Mouse (Mus musculus) gastrocnemius, postnatal 4 days (tissue): ENCODE measurements around the gene Ccdc85b. TPM values are rescaled to one million over a fixed set of nuclear protein-coding genes. Genes with fewer than 3 reads are reported as not detected.
"Not testable (repeated sequence)": the region's sequence is repeated elsewhere in the genome, so short reads cannot be mapped to it uniquely, and the experiment has no call there.

Experiments
- DNase-seq, 2 experiments: peaks; one replicate each; pipeline ENCODE4 v3.0.0; 2021 to 2022; ENCODE audit warnings: low spot score in 2 of 2, mixed read lengths in 2 of 2
- total RNA-seq, 2 experiments: library from RNA; stranded (reverse); gene quantifications; 2 replicates each; pipeline ENCODE4 v1.2.3; 2021

Gene Ccdc85b
- total RNA-seq, 2 experiments from 2014 or later = 8.0 to 8.4 TPM

DNA sequence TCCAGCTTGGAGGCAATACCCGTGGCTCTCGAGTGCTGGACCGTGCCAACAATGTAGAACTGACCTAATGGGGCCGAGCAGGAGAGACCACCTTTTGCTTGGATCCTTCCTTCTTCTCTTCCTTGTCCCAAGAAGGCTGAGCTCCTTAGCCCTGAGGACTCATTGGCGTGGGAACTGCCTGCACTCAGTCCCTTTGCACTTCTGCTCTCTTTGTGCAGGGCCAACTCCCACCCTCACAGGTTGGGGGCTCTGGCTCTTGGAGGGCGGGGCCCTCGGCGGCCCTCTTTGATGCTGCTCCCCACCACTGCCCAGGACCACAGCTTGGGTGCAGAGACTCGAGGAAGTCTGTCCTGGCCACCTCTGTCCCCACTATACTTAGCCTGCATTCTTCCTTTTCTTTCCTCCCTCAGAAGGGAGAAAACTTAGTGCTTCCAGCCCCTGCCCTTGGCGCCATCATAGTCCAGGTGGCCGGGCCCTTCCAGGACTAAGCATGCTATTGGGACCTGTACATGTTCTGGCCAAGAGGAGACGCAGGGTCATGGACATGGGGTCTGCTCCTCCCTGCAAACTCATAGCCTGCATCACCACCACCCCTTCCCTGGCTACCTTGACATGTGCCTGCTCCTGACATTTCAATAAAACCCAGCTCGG lies 30.9 kb downstream of the Ccdc85b start:
- DNase-seq = no peak

DNA sequence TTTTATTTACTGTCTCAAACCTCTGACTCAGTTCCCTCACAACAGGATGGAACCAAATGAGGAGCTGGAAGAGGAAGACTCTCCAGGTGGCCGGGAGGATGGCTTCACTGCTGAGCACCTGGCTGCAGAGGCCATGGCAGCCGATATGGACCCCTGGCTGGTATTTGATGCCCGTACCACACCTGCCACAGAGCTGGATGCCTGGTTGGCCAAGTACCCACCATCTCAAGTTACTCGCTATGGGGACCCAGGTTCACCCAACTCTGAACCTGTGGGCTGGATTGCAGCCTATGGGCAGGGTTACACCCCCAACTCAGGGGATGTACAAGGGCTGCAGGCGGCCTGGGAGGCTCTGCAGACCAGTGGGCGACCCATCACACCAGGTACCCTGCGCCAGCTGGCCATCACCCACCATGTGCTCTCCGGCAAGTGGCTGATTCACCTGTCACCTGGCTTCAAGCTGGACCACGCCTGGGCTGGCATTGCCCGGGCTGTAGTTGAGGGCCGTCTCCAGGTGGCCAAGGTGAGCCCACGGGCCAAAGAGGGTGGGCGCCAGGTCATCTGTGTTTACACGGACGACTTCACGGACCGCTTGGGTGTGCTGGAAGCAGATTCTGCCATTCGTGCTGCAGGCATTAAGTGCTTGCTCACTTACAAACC lies 31.7 kb downstream of the Ccdc85b start:
- DNase-seq = no peak

DNA sequence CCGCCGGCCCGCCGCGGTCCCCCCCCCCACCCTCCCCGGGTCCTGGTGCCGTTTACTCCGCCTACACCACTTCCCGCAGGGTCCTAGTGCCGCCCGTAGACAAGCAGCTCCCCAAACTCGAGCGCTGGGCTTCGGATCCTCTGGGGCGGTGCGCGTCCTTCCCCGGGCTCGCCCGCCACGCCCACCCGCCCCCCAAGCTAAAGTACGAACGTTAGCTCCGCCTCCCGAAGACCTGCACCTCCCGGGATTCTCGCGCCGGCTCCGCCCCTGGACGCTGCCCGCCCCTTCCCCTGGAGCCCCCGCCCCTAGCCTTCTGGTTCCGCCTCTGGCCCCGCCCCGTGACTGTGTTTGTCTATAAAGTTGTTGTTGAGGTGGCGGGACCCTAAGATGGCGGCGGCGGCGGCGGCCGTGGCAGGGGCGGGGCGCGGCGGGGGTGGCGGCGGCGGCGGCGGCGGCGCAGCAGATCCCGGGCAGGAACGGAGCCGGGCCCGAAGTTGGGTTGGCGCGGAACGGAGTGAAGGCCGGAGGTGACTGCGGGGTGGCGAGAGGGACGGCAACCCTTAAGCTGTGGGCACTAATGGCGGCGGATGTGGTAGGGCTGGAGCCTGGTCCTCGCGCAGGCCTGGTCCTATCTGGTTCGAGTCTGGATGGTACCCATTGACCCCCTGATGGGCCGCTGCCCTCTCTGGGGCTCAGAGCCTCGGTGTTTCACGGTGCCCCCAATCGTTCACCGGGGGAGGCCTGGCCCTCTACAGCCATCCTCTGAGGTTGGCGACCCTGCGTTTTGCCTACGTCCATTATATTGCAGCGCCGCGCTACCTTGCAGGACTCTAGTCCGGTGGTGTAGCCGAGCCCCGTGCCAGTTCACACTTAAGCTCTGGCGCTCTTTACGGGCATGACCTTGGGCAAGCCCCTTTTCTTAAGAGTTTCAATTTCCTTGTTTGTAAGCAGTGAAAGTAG lies 32.6 kb downstream of the Ccdc85b start, which contains the start of the genes Drap1 and AI837181:
TSS of gene Drap1 (minus strand) at position 198 of the 960 bp plus-strand sequence.
TSS of gene AI837181 (plus strand) at position 363 of the 960 bp plus-strand sequence.
- peak; percentile 94 to 98 for DNase-seq

DNA sequence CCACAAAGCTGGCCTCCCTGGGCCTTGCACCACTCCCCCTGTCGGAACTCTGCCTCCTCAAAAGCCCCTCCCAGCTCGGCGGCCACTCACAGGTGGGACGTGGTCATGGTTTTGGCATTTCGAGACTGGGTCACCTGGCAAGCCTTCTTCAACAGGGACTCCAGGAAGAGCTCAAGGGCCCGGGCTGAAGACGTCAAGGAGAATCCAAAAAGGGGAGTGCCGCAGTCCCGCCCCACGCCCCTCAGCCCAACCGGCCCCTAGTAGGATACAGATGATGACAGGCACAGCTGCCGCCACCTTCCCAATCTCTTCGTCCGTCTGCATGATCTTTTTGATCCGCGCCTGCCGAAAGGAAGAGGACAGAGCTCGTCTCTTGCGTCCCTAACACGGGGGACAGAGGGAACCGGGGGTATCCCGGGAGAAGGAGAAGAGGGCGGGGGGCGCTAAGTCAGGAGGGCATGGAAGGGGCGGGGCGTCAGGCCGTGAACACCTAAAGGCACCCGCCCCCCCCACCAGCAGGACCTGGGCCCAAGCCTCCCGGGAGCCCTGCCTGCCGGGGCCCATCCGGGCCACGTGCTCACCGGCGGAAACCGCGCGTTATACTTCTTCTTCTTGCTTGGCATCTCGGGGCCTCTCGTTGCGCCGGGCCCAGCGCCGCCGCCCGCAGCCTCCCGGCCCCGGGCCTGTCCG lies 33.5 kb downstream of the Ccdc85b start:
- DNase-seq = peak in 1 of 2 experiments; percentile 78

DNA sequence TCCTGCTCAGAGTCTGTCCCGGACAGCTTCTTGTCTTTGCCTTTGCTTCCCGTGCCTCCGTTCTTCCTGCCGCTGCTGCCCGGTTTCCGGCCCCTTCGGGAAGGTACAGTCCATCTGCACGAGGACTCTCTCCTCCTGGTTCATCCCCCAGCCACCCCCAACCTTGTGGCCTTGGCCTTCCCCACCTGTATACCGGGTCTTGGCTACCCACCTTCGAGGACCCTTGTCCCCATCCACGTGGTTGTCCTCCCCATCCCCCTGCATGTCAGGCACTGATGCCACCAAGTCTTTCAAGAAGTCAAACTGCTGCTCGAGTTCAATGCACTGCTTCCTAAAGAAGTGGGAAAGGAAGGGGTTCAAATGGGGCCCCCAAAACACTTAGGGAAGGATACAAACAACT lies 34.1 kb downstream of the Ccdc85b start:
- no peak for DNase-seq

DNA sequence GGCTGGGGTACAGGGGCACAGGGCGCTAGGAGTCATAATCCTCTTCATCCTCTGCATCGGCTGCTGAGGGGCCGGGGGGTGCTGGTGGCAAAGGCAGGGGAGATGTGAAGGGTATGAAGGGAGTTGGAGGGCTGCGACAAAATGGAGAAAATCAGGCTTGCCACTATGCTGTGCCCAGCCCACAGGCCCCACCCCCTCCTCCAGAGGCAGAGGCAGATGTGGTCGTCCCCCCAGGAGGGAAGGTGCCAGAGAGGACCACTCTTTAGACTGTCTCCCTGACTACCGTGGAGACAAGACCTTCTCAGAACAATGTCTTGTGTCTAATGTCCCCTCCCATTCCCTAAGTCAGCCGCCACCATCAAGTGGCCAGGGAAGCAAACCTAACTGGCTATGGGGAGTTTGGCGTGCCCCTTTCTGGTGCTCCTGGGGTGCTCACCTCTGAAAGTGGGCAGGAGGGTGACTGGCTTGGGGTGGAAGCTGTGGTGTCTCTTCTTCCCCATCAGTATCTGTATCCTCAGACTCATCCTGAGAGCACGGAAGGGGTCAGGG lies 34.7 kb downstream of the Ccdc85b start:
- no peak for DNase-seq

DNA sequence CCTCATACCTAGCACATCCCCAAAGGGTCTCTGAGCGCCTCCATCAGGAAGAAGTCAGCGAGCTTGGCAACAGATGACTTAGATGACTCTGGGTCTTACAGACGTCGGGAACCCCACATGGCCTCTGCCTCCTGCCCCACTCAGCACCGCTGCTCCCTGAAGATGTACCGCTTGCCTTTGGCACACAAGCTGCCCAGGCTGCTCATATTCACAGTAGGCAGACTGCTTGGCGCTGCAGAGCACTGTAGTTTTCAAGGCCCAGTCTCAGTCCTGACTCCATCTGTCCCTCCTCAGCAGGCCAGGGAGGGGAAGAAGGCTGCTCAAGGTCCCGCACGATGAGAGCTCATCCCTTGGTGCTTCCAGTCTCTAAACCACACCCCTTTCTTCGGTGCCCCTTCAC lies 35.4 kb downstream of the Ccdc85b start:
- no peak for DNase-seq

DNA sequence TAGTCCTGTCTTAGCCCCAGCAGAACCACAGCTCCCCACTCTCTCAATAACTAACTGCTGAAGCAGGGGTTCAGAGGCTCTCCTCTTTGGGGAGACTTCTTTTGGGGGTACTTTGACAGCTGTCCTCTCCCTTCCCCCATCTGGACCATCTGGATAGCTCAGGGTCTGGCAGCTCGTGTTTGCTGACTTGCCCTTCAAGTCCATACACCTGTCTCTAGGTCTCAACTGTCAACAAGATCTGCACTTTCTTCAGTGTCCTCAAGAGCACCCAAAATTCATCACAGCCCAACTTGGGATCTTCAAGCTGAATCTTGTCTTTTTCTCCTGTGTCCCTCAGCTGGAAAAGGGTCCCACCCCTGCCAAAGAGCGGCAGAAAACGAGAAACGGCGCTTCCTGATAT lies 35.9 kb downstream of the Ccdc85b start:
- DNase-seq = no peak

DNA sequence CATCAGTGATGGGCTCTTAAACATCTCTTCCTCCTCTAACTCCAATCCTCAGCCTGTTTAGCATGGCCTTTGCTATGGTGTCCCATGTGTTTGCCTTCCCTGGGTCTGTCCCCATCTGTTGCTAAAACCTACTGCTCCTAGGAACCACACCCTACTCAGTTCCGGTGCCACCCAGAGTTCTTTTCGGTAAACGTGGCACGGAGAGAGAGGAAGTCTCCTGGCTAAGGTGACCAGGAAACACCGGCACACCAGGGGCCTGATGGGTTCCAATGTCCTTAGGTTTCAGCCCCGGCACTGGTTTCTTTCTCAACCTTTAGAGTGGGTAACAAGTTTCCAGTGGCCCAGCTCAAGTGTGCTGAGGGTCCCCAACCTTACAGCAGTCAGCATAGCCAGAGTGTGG lies 37.1 kb downstream of the Ccdc85b start:
- DNase-seq = no peak

DNA sequence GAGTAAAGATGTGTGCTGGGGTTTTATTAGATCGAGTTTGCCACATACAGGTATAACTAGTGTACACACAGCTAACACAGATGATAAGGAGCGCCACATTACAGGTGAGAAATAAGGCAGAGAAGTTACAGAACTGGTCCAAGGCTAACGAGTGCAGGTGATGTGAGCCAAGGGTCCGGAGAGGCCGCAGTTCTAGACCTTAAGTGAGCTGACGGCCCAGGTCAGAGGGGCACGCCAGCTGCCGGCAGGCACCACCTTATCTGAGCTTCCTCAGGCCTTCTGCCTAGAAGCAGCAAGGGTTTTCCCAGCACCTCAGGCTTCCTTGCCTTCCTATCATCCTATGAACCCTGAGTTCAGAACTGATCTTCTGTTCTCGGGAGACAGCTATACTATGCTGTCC lies 38.1 kb downstream of the Ccdc85b start:
- DNase-seq = no peak

DNA sequence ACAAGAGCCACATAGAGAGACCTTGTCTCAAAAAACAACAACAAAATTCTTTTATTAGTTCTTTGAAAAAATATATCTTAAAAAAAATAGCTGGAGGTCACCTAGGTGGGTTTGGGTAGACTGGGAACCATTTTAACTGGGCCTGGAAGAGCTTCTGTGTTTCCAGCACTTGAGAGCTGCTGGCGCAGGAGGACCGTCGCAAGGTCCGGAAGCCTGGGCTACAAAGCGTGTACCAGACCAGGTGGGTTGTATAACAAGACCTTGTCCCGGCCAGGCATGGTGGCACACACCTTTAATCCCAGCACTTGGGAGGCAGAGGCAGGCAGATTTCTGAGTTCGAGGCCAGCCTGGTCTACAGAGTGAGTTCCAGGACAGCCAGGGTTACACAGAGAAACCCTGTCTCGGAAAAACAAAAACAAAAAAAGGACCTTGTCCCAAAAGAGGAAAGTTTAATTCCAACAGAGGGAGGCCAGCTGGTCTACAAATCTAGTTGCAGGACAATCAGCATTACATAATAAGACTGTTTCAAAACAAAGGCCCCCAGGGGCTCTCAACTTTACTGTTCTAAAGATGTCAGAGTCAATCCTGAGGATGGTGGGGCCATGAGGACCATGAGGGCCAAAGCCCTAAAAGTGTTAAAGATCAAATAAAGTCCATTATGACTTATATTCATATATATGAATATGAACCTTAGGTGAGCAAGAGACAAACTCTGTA lies 38.8 kb downstream of the Ccdc85b start:
- no peak for DNase-seq

DNA sequence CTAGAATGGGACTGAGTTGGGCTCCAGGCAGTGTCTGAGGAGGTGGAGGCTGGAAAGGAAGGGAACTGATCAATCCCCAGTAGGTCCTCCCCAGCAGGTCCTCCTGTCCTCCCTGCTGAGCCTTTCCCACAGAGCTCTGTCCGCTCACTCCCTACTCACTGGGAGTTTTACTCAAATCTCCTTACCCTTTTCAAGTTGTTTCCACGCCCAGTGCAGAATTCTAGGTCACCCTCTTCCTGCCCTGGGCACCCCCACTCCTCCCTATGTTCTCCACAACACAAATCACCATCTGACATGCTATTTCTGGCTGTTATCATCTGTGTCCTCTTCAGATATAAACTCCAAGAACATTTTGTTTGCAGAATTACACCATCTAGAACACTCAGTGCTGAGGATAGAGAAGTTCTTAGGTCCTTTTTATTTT lies 43.1 kb downstream of the Ccdc85b start:
- DNase-seq = no peak

DNA sequence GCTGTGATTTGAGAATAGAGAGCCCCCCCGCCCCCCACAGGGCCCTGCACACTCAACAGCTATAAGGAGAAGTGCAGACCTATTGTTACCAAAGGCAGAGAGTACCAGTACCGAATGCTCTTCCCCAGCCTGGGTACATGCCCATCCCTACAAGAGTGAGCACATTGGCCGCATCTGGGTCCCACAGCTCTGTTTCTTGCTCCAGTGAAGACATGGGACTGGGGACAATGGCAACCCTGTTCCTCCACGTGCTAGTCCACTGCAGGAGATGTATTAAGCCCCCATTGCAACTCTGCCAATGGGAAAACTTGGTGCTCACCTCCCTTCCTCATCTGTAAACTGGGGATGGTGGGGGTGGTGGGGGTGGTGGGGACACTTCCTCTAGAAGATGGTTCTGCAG lies 43.9 kb downstream of the Ccdc85b start:
- no peak for DNase-seq

DNA sequence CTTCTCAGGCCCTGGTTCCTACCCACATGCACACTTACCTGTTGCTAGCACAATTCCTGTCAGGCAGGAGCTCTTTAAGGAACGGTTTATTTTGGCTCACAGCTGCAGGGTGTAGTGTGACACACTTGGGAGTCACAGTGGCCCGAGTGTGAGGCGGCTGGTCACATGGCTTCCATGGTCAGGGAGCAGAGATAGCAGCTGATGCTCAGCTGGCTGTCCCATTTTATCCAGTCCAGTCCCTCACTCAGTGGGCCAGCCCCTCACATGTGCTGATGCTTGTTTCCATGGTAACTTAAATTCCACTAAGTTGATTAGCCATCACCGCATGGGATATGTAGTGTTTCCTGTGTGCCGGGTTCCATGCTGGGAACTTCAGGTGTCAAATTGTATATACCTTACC lies 45.7 kb downstream of the Ccdc85b start:
- DNase-seq = no peak

DNA sequence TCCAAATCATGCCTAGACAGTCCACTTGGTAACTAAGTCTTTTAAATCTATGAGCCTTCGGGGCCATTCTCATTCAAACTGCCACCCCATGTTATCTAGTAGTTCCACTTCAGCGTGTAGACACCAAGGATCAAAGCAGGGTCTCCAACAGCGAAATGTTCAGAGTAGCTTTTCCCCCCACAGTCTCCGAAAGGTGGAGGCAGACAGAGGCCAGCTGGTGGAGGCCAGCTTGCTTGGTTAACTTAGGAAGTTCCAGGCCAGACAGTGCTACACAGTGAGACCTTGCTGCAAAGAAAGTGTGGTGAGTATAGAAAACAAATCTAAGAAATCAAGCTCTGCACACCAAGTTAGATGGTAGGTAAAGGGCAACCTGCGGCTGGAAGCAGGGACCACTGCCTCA lies 47.1 kb downstream of the Ccdc85b start:
- no peak for DNase-seq

DNA sequence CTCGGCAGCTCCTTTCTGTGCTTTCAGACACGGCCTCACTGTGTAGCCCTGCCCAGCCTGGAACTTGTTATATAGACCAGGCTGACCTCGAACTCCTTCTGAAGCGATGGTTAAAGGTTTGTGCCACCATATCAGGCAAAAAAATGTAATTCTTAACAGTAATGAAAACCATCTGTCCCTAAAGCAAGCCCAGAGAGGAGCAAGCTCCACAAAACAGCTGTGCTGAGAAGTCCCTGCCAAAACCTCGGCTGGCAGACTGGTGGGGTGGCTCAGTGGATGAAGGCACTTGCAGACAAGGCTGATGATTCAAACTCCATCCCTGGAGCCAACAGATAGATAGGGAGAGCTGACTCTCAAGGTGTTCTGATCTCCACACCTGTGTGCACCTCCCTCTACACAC lies 48.6 kb downstream of the Ccdc85b start:
- DNase-seq = no peak

DNA sequence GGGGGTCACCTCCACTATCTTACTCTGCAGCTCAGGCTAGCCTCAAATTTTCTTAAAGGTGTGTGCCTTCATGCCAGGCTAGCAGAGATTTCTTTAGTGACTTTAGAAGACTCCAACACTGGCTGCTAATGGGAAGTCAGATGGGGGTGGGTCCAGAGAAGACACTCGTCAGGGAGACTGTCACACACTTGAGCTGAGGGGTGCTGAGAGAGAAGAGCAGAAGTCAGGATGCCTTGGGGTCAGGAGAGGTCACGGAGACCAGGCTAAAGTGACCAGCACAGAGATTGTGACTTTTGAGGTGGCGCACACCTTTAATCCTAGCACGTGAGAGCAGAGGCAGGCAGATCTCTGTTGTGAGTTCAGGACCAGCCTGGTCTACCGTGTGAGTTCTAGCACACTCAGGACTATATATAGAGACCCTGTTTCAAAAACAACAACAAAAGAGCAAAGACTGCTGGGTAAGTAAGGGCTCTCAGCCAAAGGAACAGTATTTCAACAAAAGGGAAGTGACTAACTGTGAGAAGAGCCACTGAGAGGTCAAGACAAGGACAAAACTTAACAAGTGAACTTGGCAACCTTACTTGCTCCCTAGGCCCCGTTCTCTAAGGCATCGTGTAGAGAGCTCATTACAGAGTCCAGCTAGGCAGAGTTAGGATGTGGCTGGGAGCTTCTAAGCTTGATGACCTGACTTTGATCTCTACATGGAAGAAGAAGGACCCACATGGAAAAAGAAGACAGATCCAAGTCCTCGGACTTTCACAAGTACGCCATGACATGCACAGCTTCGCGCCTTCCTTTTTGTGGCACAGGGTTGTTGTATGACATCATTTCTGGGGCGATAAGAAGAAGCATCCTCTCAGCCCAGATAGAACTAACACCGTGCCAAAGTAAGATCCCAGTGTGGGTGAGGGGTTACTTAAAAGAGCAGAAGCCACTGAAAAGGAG lies 49.4 kb downstream of the Ccdc85b start:
- DNase-seq = no peak

DNA sequence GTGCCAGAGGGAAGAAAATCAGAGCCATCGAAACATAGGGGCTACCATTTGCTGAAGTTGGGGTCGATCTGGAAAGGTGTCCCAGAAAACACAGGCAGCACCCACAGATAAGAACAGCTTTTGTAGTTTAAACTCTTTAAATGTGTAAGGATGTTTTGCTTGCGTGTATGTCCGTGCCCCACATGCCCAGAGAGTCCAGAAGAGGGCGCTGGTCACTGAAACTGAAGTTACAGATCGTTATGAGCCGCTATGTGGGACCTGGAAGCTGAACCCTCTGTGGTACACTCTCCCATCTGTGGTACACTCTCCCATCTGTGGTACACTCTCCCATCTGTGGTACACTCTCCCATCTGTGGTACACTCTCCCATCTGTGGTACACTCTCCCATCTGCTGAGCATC lies 50.6 kb downstream of the Ccdc85b start:
- DNase-seq = peak in 1 of 2 experiments; percentile 56

DNA sequence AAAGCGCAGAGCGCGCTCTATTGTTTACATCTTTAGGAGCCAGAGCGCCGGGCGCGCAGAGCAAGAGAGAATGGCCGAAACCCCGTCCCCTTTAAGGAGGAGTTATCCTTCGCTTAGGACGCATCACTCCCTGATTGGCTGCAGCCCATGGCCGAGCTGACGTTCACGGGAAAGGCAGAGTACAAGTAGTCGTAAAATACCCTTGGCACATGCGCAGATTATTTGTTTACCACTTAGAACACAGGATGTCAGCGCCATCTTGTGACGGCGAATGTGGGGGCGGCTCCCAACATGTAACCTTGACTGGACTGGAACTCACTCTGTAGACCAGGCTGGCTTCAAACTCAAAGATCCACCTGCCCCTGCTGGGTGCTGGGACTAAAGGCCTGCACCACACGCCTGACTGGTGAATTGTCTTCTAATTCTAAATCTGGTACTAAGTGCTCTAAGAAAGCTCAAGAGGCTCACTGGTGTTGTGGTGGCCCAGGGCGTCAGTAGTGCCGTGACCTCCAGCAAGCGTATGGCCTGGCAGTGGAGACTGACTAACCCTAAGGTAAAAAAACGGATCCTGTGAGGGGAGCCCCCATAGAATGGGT lies 51.1 kb downstream of the Ccdc85b start:
- DNase-seq = not testable (repeated sequence)
